Mouse (Mus musculus): ENCODE measurements around the gene Akap2.

DNA sequence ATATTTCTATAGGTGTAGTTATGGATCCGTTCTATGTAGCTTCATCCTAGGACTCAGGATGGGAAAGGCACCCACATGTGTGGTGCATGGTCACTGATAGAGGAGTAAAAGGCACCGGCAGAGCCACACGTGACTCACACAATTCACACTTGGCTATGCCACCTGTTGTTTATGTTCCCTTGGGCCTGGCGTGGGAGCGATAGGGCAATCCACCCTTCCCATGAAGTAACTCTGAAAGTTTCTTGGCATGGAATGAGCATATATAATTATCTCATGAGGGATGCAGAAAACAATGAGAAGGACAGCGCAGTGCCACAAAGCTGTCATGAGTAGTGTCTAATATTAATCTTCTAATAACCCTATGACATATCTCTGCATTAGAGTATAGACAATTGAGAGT, 12.6 kb downstream of the Akap2 start:
- TF ChIP-seq CTCF (IDR thresholded peaks at IDR 0.05; ENCODE audit: low read depth, low read length) (no peak), POLR2A (IDR thresholded peaks at IDR 0.05; ENCODE audit: extremely low read depth, insufficient read depth, low read length) (no peak)
